In the genomic region with DNA sequence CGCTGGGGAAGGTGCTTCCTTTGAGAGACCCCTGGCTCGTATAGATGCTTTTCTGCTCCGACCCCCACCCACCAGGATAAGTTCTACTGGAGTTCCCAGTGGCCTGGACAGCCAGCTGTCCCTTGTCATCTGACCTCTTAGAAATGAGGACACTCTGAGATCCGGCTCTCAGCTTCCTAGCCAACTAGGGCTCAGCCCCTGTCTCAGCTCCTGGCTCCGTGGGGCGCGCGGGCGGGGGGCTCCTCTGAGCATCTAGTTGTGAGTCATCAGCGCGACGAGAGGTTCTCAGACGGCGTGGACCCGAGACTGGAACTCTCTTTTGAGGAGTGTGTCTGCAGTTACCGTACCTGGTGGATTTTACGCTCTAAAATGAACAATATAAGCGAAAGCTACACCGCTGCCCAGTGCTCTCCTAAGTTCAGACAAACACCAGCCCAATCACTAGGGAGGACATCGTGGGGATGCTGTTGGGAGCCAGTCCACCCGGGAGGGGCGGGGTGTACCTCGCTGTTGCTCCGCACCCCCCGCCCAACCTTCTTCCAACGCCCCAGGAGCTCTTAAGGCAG, we compare ENCODE assay signal across 8 mouse cellular contexts. TPM values are rescaled to one million over a fixed set of nuclear protein-coding genes. Genes with fewer than 3 reads are reported as not detected.
DNase-seq lines count a peak whose midpoint lies in the region; ATAC-seq and TF ChIP-seq lines count a peak whose summit lies in the region.

No protein-coding gene starts in this region.

- peaks cover 4% of the 10 kb centered on the region for H3K4me1 ChIP-seq in ES-Bruce4 (ENCODE audit: control insufficient read depth, insufficient read depth, low read length)
- H3K4me1 ChIP-seq in kidney, postnatal 0 days (replicated peaks; ENCODE audit: insufficient read depth, low read length) = no peaks in the 10 kb centered on the region

- H3K36me3 ChIP-seq in ES-Bruce4 (ENCODE audit: control insufficient read depth, insufficient read depth, low read length, poor library complexity, severe bottlenecking) = no peaks in the 10 kb centered on the region
- H3K36me3 ChIP-seq in kidney, postnatal 0 days (ENCODE audit: insufficient read depth, low read length) = no peaks in the 10 kb centered on the region
- no peaks in the 10 kb centered on the region for H3K36me3 ChIP-seq in myocyte (ENCODE audit: control insufficient read depth, insufficient read depth)

- H3K27ac ChIP-seq in ES-Bruce4 (ENCODE audit: insufficient read depth, low read length) = no peak overlapping the region
- H3K27ac ChIP-seq in kidney, postnatal 0 days = no peak overlapping the region

- TF ChIP-seq EP300 in ES-Bruce4 (IDR thresholded peaks at IDR 0.05; ENCODE audit: insufficient read depth, low read depth, low read length) = no peak

- H3K9me3 ChIP-seq in ES-Bruce4 (replicated peaks; ENCODE audit: control insufficient read depth, insufficient read depth, low read length, poor library complexity, severe bottlenecking) = no peaks in the 10 kb centered on the region
- no peaks in the 10 kb centered on the region for H3K9me3 ChIP-seq in kidney, postnatal 0 days (replicated peaks; ENCODE audit: low read length)

- H3K4me3 ChIP-seq in ES-Bruce4 (ENCODE audit: low read depth, low read length) (peak overlapping the region; percentile 88), myocyte (no peak overlapping the region)
- peak overlapping the region; percentile 75 for H3K4me3 ChIP-seq in kidney, postnatal 0 days (replicated peaks; ENCODE audit: low read depth, low read length)

- DNase-seq in adrenal gland, postnatal 14 days = peak; percentile 23
- DNase-seq in adrenal gland, postnatal 25 days = no peak
- DNase-seq in kidney, postnatal 0 days (ENCODE audit: low spot score) = peak; percentile 57
- no peak for DNase-seq in adrenal gland, postnatal 4 days (ENCODE audit: low spot score in 2 of 2)
- DNase-seq in ovary, adult 18-20 months (ENCODE audit: low spot score) = no peak

- TF ChIP-seq POLR2A in ES-Bruce4 (IDR thresholded peaks at IDR 0.05; ENCODE audit: insufficient read depth, low read length) (no peak), myocyte (IDR thresholded peaks at IDR 0.05; ENCODE audit: insufficient read length, low read depth) (no peak)

- ATAC-seq in granulocyte monocyte progenitor cell, adult 5-6 weeks (replicated peaks; ENCODE audit: poor library complexity, severe bottlenecking) = 0 out of 2 replicates have a peak, but pooled peaks have one; percentile 9
- ATAC-seq in kidney, postnatal 0 days (replicated peaks; ENCODE audit: low FRiP score, low read depth) = peak; percentile 45; the same call in 1 of the 2 replicates

- WGBS in kidney, postnatal 0 days = under 1% methylated on average over 24 of the region's 26 CpGs

- TF ChIP-seq CTCF in ES-Bruce4 (IDR thresholded peaks at IDR 0.05; ENCODE audit: low read depth, low read length) = no peak
- TF ChIP-seq CTCF in kidney, postnatal 0 days (IDR thresholded peaks at IDR 0.05; ENCODE audit: low read depth) = no peak

- peak overlapping the region; percentile 91 for H3K9ac ChIP-seq in ES-Bruce4 (ENCODE audit: low read depth, poor library complexity, severe bottlenecking)
- peak overlapping the region; percentile 71 for H3K9ac ChIP-seq in kidney, postnatal 0 days (ENCODE audit: low read depth, low read length)

- H3K4me2 ChIP-seq in kidney, postnatal 0 days (ENCODE audit: low read length) = peak overlapping the region; percentile 100
- peak overlapping the region; percentile 77 for H3K4me2 ChIP-seq in myocyte (ENCODE audit: low read depth)

- no peaks in the 10 kb centered on the region for H3K79me2 ChIP-seq in myocyte (ENCODE audit: control insufficient read depth, insufficient read depth)

- H3ac ChIP-seq in myocyte (ENCODE audit: control insufficient read depth, insufficient read length) = no peak overlapping the region

- H3K27me3 ChIP-seq in ES-Bruce4 (ENCODE audit: control insufficient read depth, insufficient read depth, low read length, poor library complexity, severe bottlenecking) (peaks cover 5% of the 10 kb centered on the region; the same call in 1 of the 2 replicates), myocyte (ENCODE audit: control insufficient read depth, insufficient read depth, insufficient read length) (peaks cover 21% of the 10 kb centered on the region)
- 0 out of 2 replicates have a peak, but pooled peaks cover 7% of the 10 kb centered on the region for H3K27me3 ChIP-seq in kidney, postnatal 0 days (ENCODE audit: insufficient read depth, low read length)

TF ChIP-seq in myocyte, 11 proteins besides CTCF, POLR2A, EP300 and RAD21:
- TF ChIP-seq USF1 (IDR thresholded peaks at IDR 0.05; ENCODE audit: low read depth) = no peak

RNA-seq across cellular contexts. Expression of a gene that starts 0.3 kb away (rescaled TPM):
- total RNA-seq in adrenal gland, postnatal 14 days (2021) = 16.6 and 19.4 TPM in 2 replicates
- 13.9 and 18.2 TPM in 2 replicates for total RNA-seq in adrenal gland, postnatal 25 days (2021)
- polyA plus RNA-seq in ES-Bruce4 (2011; ENCODE audit: insufficient read depth, insufficient read length, low read depth, missing spikeins) (52.3 and 61.0 TPM in 2 replicates), myocyte (2012; fragmentation: generic; extraction: Trizol) (5.5 TPM)
- not detected in 2 replicates for total RNA-seq in granulocyte monocyte progenitor cell, adult 5-6 weeks (2014; fragmentation: Nextera tagmentation)
- 0.05 and 0.39 TPM in 2 replicates for total RNA-seq in granulocyte monocyte progenitor cell, adult 5-6 weeks (2017)
- 48.8 and 52.4 TPM in 2 replicates for polyA plus RNA-seq in kidney, postnatal 0 days (2015; fragmentation: Nextera tagmentation; extraction: Ambion mirVana)
- 10 to 100 TPM; 37.4 to 54.2 TPM for total RNA-seq in adrenal gland, postnatal 4 days (2021)

RNA-seq across cellular contexts. Expression of a gene that starts 45.5 kb away (rescaled TPM):
- total RNA-seq in adrenal gland, postnatal 14 days (2021) = 38.0 and 51.0 TPM in 2 replicates
- total RNA-seq in adrenal gland, postnatal 25 days (2021) = 17.1 and 25.6 TPM in 2 replicates
- polyA plus RNA-seq in ES-Bruce4 (2011; ENCODE audit: insufficient read depth, insufficient read length, low read depth, missing spikeins) (402 and 415 TPM in 2 replicates), myocyte (2012; fragmentation: generic; extraction: Trizol) (85.7 TPM)
- 82.5 and 104 TPM in 2 replicates for total RNA-seq in granulocyte monocyte progenitor cell, adult 5-6 weeks (2014; fragmentation: Nextera tagmentation)
- 302 and 371 TPM in 2 replicates for total RNA-seq in granulocyte monocyte progenitor cell, adult 5-6 weeks (2017)
- 230 and 245 TPM in 2 replicates for polyA plus RNA-seq in kidney, postnatal 0 days (2015; fragmentation: Nextera tagmentation; extraction: Ambion mirVana)
- 10 to 100 TPM; 79.6 to 84.1 TPM for total RNA-seq in adrenal gland, postnatal 4 days (2021)

Comparison
In these comparisons a context has a peak if more than half of its experiments do, and no peak if none do; other contexts are left out.
1. DNase-seq: peak in adrenal gland, postnatal 14 days (single experiment) and kidney, postnatal 0 days (single experiment); none in adrenal gland, postnatal 25 days (single experiment), adrenal gland, postnatal 4 days (0 of 2) and ovary, adult 18-20 months (single experiment).
2. RNA of a gene that starts 0.3 kb away (total RNA-seq): 37.4 to 54.2 TPM in adrenal gland, postnatal 4 days, 16.6 to 19.4 TPM in adrenal gland, postnatal 14 days and 13.9 to 18.2 TPM in adrenal gland, postnatal 25 days; 0.05 to 0.39 TPM in granulocyte monocyte progenitor cell, adult 5-6 weeks; every median in the first group is over 10 times any median in the second.